Mouse (Mus musculus) kidney, postnatal 10 days (tissue): ENCODE data around the gene Cfdp1.
A peak's percentile ranks its signal among the peaks of the same experiment; 100 is the strongest.

ENCODE experiments used
- DNase-seq: peaks from one replicate; pipeline ENCODE4 v3.0.0; 2021; ENCODE audit warnings: mixed read lengths

The Cfdp1 gene

DNA sequence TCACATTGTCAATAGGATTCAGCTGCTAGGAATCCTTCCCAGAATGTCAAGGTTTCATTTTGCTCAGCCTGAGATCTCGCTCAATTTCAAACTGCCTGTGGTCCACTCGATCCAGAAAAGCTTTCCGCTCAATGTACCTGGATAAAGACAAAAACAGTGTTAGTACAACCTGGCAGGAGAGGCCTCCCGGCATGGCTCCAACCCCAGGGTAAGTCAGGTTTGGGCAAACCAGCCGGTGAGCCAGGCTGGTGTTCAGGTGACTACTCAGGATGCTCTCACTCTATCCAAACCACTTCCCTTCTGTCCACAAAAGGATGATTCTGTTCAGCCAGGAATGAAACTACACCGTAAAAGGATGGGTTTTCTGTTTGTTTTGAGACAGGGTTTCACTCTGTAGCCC is 85.4 kb downstream of the Cfdp1 start:
- DNase-seq = no peak

DNA sequence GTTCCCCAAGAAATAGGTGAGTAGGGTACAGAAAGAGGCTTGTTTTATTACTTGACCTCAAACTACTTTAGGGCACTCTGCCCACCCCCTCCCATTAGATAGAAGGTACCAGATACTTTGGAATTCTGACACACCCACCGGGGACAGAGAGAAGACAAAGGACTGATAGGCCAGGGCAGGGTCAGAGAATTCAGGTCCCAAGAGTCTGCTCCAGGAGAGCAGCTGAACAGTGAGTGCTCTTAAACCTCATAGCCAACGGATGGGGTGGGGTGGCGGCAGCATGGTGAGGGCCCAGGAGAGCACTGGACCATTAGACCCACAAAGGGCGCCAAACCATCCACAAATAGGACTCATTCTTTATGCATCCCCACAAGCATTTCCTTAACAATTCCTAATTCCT is 88.5 kb downstream of the Cfdp1 start:
- DNase-seq = no peak

DNA sequence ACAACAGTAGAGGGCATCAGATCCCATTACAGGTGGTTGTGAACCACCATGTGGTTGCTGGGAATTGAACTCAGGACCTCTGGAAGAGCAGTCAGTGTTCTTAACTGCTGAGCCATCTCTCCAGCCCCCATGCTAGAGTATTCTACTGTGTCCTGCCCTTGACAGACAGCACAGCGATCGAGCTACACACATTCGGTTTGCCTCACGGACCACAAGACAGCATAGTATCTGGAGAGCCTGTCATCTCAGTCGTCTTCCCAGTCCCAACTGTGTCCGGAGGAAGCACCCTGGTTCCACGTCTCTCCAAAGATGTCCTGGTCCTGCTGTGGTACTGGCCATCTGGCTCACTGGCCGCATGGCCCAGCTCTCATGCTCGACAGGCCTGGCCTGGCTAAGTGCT is 89.0 kb downstream of the Cfdp1 start:
- DNase-seq = no peak

DNA sequence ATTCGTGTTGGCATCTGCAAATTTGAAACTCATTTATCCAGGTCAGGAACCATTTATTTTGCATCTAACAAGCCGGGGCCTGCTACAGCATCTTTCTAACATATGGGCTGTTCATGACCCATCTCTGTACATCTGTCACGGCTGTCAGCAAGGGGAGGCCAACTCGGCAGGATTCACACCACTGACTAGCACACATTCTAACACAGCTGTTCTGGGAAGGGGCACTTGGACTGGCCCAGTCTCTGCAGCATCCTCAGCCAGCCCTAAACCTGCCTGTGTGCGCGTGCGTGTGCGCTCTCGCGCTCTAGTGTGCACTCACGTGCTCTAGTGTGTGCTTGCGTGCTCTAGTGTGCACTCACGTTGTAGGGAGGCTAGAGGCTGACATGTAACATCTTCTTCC is 93.4 kb downstream of the Cfdp1 start:
- DNase-seq = no peak

DNA sequence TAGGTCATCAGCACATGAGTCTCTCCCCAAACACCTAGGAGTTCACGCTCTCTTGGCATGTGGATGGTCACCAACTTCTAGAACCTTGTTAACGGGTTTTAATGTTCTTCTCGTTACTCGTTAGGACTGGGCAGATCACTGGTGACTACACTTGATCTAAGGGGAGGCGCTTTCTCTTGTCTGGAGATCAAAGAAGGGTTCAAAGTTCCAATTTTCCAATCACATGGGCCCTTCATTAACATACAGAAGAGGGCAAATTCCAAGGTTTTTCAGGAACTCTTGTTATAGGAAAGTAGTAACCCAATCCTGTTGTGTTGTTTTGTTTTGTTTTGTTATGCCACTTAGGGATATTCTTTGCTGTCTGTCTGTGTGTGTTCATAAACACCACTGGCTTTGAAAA is 95.3 kb downstream of the Cfdp1 start:
- no peak for DNase-seq

DNA sequence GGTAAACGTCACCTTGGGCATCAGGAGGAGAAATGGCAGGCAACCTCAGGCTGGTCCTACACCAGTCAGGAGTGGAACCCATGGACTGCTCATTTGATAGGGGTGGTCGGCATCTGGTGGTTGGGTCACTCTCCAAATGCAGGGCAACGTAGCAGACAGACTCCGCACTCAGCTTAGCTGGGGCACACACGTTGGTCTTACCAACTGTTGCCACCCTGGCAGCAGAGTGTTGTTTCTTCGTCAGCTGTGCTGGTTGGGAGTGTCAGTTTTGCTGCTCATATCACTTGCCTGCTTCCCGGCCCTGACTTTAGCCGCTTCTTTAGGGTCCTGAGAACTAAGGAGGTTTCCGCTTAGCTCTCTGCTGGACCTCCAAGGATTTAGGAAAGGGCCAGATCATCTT is 96.5 kb downstream of the Cfdp1 start:
- DNase-seq = no peak

DNA sequence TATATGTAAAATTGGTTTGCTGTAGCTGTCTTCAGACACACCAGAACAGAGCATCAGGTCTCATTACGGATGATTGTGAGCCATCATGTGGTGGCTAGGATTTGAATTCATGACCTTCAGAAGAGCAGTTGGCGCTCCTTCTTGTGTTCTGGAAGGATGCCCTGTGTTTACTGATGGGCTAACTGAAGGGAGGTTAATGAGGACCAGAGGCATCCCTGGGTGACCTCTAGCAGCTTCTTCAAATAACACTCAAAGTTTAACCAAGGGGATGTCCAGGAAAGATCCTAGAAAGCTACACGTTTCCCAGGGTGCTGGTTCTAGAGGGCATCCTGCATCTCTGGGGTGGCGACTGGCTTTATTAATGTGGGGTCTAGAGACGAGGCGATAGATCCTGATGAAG is 99.4 kb downstream of the Cfdp1 start:
- no peak for DNase-seq

DNA sequence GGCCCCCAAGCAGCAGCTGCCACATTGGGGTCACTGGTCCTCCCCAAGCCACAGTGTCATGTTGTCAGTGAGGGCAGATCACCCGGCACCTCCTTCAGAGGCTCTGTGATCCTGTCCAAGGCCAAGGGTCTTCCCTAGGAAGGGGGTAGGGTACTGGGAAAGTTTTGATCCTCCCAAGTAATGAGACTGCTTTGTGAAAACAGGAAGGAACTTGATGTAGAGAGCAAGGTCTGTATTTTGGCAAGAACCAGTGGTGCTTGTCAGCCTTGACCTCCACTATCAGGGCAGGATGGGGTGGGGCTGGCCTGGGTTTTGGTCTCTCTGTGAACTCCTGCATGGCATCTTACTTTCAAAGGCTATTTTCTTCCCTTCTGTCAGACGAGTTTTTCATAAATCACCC is 100.0 kb downstream of the Cfdp1 start:
- DNase-seq = peak; percentile 65

DNA sequence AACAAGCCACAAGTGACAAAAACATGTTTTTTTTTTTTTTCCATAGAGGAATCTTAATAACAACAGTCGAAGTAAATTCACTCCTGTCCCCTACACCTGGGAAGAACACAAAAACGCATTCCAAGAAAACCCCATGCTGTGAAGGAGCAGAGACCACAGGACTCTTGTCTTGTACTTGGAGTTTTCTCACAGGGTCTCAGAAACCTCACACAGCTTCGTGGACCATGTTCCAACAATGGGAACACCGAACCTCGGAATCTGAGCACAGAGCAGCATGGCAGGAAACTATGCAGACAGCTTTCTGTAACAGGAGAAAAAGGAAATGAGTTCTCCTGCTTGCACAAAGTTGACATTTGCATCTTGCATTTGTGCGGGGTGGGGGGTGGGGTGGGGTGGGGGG is 105.3 kb downstream of the Cfdp1 start:
- no peak for DNase-seq

DNA sequence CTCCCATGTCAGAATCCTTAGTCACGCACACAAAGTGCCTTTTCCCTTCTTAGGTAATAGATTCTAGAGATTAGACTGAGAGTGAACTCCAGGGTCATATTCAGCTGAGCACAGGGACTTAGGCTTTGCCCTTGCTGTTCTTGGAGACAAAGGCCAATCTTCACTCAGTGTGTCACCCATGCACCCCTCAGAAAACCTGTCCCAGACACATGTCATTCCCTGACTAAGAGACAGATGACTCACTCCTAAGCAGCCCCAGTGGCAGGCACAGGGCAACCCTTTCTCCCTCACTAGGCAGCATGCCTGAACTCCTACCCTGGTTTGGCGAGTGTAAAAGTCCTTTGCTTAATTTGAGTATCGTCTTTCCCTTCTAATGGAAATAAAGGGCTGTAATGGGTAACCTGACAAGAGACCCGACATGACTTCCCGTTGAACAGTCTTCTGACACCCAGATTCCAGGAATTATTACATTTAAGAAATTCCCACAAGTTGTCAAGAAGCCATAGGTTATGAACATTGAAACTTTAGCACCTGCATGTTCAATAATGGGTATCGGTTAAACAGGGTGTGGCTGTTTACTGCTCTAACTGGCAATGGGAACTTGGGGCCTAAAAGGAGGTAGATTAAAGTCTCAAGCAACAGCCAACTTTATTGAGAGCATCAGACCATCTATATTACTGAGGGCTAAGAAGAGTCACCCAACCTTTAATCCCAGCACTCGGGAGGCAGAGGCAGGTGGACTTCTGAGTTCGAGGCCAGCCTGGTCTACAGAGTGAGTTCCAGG is 106.0 kb downstream of the Cfdp1 start:
- DNase-seq = no peak

DNA sequence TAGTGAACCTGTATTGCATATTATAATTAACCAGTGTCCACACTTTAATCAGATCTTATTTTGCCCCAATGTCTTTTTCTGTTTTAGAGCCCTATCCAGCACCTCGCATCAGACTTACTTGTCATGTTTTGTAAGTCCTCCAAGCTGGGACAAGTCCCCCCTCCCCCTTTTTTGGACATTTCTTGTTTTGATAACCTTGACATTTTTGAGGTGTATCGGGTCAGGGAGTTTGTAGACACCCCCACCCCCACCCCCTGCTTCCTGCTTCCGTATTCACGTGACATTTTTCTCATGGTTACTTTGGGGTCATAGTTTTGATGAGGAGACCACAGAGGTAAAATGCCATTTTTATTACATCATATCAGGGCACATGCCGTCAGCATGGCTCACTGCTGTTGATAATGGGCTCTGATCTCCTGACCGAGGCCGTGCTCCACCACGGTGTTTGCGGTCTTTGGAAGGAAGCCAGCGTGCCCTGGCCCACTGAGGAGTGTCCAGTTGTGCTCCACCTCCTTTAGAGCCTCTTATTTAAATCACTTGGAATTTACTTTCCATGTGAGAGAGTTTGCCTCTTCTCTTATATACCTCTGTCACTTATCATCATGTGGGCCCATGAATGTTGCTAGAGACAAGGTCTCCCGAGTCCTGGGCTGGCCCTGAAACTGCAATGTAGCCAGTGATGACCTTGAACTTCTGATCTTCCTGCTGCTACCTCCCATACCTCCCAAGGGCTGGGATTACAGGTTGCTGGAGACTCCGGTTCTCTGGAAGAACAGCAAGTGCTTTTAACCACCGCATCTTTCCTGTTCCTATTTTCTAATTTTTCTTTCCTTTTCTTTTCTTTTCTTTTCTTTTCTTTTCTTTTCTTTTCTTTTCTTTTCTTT is 107.3 kb downstream of the Cfdp1 start:
- peak; percentile 63 for DNase-seq

DNA sequence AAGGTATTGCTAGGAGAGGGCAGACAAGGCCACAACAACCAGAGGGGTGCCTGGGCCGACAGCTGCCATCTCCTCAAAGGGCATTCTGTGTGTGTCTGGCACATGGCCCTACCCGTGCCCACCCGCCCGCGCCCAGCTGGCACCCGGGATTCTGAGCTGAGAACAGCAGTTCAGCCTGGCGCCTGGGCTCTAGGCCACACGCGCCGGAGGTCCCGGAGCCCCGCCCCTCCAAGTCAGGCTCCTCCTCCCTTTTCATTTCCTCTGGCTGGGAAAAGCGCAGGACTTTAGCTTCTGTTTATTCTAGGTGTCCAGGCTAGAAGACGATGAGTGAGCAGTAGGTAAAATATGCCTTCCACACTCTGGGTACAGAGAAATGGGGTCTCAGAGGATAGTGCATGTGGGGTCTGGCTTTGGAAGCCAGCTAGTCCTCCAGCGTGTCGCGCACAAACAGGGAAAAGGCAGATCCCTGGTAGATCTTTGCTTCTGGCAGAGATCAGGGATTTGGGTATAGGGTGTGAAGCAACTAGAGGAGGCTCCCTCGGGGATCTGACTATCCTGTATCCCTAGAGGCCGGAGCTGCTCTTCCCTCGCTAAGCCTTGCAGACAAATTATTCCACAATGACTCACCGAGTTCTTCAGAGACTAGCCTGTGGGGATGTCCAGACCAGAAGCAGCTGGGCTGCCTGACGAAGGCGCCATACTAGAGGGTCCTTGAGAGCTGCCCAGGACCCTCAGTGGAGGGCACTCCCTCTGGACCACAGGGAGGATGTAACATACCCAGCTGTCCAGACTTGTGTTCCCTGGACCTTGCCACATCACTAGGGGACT is 108.3 kb downstream of the Cfdp1 start:
- DNase-seq = peak; percentile 92

DNA sequence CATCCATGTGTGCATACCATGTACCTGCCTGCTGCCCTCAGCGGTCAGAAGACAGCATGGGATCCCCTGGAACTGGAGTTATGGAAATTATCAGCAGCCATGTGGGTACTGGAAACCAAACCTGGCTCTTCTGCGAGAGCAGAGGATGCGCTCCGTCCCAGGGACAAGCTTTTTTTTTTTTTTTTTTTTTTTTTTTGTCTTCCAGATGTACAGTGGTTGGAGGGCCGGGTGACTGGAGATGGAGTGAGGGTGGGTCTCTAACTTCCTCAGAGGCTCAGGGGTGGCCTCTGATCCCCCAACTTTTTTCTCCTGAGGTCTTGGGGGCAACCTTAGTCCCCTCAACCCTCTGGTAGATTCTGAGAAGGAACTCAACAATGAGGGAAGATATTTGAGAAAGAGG is 109.0 kb downstream of the Cfdp1 start:
- no peak for DNase-seq

DNA sequence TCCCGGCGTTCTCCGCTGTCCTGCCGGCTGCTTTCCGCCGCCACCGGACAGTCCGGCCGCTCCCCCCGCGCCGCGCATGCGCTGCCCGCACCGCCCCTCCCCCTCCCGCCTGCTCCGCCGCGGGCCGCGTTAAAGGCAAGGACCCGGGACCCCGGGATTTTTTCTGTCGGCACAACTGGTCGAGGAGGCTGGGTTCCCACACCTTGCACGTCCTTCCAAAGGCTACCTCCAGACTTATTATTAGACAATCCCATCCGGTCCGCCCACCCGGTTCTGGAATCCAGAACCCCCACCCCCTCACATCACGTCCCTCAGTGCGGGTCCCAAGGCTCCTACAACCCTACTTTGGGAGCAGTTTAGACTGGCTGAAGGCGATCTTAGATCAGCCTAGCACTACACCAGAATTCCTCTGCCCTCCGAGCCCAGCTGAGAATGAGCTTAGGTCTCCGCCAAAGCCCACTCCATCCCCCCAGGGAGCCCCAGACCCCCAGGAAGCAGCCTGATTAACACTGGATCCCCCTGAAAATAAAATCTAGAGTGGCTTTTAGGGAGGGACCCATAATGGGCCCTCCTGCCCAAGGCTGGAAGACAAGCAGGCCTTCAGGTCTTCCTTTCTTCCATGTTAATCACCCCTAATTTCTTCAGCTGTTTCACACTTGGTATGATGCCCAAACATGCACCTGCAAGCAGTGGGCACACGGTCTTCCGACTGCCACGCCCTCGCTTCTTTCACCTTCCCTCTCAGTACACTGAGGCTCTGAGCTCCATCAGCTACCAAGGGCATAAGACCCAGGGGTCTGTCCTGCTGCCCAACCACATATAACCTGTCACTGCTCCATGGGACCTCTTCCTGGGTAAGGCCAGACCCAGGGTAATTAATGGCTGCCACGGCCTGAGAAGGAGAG is 110.0 kb downstream of the Cfdp1 start, which contains the start of gene Bcar1:
Bcar1 (minus strand) TSS at position 18 of the 905 bp plus-strand sequence.
- DNase-seq = peak; percentile 94

DNA sequence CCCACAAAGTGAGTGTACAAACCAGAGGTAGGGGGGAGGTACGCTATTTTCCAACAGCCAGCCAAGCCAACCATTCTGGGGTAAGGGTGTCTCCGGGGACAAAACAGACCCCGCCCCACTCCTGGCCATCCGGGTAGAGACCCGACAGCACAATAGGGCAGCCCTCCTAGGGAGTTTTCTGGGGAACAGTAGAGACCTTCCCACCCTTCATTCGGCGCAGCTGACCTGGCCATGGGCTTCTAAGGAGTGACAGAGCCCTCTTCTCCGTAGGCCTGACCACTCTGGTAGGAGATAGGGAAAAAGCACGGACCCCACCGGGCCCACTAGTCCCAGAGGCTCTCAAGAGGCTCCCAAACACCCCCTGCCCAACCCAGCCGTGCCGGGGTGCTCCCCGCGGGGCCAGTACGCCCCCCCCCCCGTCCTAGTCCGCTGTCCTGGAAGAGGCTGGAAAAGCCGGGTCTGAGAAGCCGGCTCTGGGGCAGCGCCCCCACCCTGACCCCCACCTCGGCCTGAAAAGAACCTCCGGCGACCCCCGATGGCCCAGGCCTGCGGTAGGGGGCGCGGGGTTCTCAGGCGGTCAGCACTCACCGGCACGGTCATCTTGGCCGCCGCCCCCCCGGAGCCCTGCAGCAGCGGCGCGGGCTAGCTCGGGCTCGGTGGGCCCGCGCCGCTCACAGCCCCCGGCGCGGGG is 110.8 kb downstream of the Cfdp1 start:
- peak; percentile 61 for DNase-seq

DNA sequence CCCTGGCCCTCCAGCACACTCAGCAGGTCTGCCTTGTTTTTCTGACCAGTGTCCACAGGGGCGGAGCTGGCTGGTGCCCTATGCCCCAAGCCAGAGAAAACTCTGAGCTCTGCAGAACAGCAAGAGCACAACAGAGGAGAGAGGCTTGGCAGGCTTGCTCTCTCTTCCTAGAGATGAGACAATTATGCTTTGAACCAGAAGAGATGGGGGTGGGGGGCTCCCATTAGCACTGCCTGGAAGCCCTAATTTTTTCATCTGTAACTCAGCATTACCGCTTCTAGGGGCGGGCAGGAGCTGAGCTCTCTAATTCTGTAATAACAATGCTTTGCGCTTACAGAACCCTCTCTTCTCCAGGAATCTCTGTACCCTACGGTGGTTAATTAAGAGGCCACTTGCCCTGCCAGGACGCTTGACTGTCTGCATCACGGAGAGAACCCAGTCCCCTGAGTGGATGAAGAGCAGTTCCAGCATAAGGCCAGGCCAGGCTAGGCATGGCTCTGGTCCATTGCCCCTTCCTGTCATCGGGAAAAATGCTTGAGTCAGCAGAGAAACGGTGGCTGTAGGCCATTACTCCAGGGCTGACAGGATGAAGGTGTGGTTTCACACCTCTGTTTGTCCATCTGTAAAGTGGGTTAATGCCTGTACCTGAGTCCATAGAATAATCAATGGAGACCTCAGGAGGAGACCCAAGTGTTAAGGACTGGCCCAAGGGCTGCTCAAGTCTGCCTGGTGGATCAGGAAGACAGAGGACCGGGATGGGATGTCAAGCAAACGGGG is 111.6 kb downstream of the Cfdp1 start:
- peak; percentile 79 for DNase-seq

DNA sequence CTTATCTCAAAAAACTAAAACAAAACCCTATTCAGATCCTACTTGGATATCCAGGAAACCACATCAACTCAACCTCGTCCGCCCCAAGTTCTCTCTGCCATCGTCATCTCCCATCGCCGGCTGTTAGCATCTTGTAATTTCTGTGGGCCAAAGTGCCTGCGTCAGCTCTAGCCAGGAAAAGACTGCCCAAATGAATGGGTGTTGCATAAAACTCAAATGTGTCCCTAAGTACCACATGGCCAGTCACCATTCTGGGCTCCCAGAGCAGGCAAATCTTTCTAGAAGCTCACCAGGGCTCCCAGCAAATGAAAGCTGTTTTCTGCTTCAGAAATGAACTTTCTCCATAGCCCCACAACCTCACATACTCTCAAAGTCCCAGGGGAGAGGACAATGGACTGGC is 112.5 kb downstream of the Cfdp1 start:
- peak; percentile 43 for DNase-seq

DNA sequence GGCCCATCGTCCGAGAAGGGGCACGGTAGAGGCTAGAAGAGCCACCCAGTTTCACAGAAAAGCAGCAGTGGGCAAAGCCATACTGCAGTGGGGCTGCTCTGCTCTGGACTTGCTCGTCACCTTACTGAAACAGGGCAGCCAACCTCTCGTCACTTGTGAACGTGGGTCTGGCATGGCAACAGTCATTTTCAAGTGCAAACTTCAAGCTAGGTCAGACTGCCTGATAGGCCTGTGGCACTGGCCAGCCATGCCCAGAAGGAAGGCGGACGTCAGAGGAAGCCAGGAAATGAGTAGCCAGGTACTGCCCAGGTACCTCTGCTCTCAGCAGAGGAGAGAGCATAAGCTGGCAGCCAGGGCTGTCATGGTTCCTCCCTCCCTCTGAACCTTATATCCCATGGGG is 113.1 kb downstream of the Cfdp1 start:
- peak; percentile 42 for DNase-seq

DNA sequence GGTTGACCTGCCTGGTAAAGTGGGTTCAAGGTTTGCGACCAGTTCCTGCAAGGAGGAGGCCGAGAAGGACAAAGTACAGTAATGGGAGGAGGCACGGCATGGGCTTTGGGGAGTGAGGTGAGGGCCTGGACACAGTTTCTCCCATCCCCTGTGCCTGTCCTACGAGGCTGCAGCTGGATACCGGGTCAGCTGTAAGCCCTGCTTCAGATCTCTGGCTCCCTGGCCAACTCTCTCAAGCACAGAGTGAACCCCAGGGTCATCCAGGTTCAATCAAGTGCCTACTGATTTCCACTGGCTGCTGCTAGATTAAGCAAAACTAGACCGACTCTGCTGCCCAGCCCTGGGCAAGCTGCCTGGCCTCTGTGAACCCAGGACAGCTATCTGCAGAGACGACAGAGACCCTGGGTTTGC is 113.8 kb downstream of the Cfdp1 start:
- DNase-seq = peak; percentile 61

DNA sequence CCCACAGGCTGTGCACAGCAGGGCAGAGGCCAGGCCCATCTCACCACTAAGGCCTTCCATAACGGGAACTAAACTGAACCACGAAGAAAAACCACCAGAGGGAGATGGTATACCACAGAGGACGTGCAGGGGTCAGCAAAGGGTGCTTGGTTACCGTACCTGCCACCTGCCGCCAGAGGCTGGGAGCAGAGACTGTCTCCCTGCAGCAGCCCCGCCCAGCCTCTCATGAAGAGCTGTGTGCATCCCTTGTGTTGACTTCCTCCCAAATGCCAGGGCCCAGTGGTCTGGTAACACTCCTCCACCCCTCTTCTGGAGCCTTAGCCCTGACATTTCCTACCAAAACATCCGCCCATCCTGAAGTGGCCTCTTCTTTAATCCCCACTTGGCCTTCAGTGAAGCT is 114.5 kb downstream of the Cfdp1 start:
- peak; percentile 41 for DNase-seq

DNA sequence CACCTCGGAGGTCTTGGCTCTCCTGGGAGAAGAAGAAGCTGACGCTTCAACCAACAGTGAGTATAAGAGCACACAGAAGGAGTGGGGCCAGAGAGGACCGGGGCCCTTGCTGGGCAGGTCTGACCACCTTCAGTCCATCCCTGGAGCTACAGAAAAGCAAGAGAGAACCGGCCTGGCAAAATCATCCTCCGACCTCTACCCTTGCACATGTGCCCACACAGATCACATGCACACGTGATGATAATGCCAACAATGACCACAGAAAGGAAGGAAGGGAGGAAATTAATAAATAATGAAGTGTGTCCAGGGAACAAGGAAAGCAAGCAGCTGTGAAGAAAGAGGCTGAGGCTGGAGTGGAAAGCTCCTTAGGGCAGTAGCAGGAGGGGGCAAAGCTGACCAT is 115.2 kb downstream of the Cfdp1 start:
- peak; percentile 37 for DNase-seq
